Mouse (Mus musculus): ENCODE data around the gene Hnrnpf.
A peak's percentile ranks its signal among the peaks of the same experiment; 100 is the strongest.

Gene Hnrnpf

GRCm38 (mm10) chr6:117891369-117892160 lies 8.6 kb upstream of the Hnrnpf start:
- no peak for DNase-seq (ENCODE audit: low spot score)

GRCm38 (mm10) chr6:117892386-117892785 lies 7.7 kb upstream of the Hnrnpf start:
- no peak for DNase-seq (ENCODE audit: low spot score)

GRCm38 (mm10) chr6:117893435-117893834 lies 6.7 kb upstream of the Hnrnpf start:
- no peak for DNase-seq (ENCODE audit: low spot score)

- DNase-seq (ENCODE audit: low spot score) = no peak
Measured at GRCm38 (mm10) chr6:117897800-117898199, 2.3 kb upstream of the Hnrnpf start.

- no peak for DNase-seq (ENCODE audit: low spot score)
Measured at GRCm38 (mm10) chr6:117901510-117902402, 1.6 kb downstream of the Hnrnpf start.

- DNase-seq (ENCODE audit: low spot score) = no peak
Measured at GRCm38 (mm10) chr6:117902556-117902955, 2.4 kb downstream of the Hnrnpf start.

GRCm38 (mm10) chr6:117903836-117904235 lies 3.7 kb downstream of the Hnrnpf start:
- no peak for DNase-seq (ENCODE audit: low spot score)

GRCm38 (mm10) chr6:117905260-117905930 lies 5.3 kb downstream of the Hnrnpf start:
- no peak for DNase-seq (ENCODE audit: low spot score)

- no peak for DNase-seq (ENCODE audit: low spot score)
Measured at GRCm38 (mm10) chr6:117906015-117906531, 5.9 kb downstream of the Hnrnpf start.

- DNase-seq (ENCODE audit: low spot score) = peak; percentile 98
Measured at GRCm38 (mm10) chr6:117906590-117907271, 6.6 kb downstream of the Hnrnpf start.

- peak; percentile 89 for DNase-seq (ENCODE audit: low spot score)
Measured at GRCm38 (mm10) chr6:117907301-117907978, 7.3 kb downstream of the Hnrnpf start.

- DNase-seq (ENCODE audit: low spot score) = no peak
Measured at GRCm38 (mm10) chr6:117907979-117908355, 7.8 kb downstream of the Hnrnpf start.

GRCm38 (mm10) chr6:117908424-117908900 lies 8.3 kb downstream of the Hnrnpf start:
- DNase-seq (ENCODE audit: low spot score) = peak; percentile 32

GRCm38 (mm10) chr6:117910120-117910661 lies 10.1 kb downstream of the Hnrnpf start:
- DNase-seq (ENCODE audit: low spot score) = no peak

- DNase-seq (ENCODE audit: low spot score) = no peak
Measured at GRCm38 (mm10) chr6:117914541-117914940, 14.4 kb downstream of the Hnrnpf start.

GRCm38 (mm10) chr6:117916205-117916736 lies 16.1 kb downstream of the Hnrnpf start:
- DNase-seq (ENCODE audit: low spot score) = no peak

GRCm38 (mm10) chr6:117916737-117917426 lies 16.8 kb downstream of the Hnrnpf start:
- peak; percentile 83 for DNase-seq (ENCODE audit: low spot score)

- peak; percentile 77 for DNase-seq (ENCODE audit: low spot score)
Measured at GRCm38 (mm10) chr6:117917576-117917975, 17.5 kb downstream of the Hnrnpf start.

- no peak for DNase-seq (ENCODE audit: low spot score)
Measured at GRCm38 (mm10) chr6:117918043-117918442, 17.9 kb downstream of the Hnrnpf start.

Data from testis, postnatal 14 days (tissue).